Mouse (Mus musculus) stomach, postnatal 0 days (tissue): ENCODE measurements at regions not wholly inside any gene's neighbourhood (a gene's known extent, or its start where the extent isn't known, plus 50 kb on each side); places are given as distances from the start of the nearest gene placed in this dataset.
A peak's percentile ranks its signal among the peaks of the same experiment; 100 is the strongest.

Experiments used
- ATAC-seq: fragments of 200-750 bp; cut with Nextera tagmentation; 2 replicates; pipeline ENCODE4 v1.8.0; 2017; ENCODE audit not compliant: low FRiP score, low TSS enrichment
- DNase-seq: peaks from one replicate; pipeline ENCODE4 v3.0.0-alpha.2; 2016; ENCODE audit warnings: low spot score
- H3K27ac ChIP-seq: fragments of 300-500 bp; sonication (generic); replicated peaks from 2 replicates; pipeline ENCODE4 v1.5.1; 2014; ENCODE audit warnings: mild to moderate bottlenecking, control low read depth
- H3K27me3 ChIP-seq: fragments of 300-500 bp; sonication (generic); 2 replicates; pipeline ENCODE4 v1.6.1; 2014; ENCODE audit warnings: low read length; ENCODE audit not compliant: control insufficient read depth, insufficient read depth
- H3K36me3 ChIP-seq: fragments of 300-500 bp; sonication (generic); 2 replicates; pipeline ENCODE4 v1.6.1; 2014; ENCODE audit warnings: low read length, mixed read lengths; ENCODE audit not compliant: control insufficient read depth, insufficient read depth
- H3K4me1 ChIP-seq: fragments of 300-500 bp; sonication (generic); replicated peaks from 2 replicates; pipeline ENCODE4 v1.6.1; 2014; ENCODE audit warnings: antibody characterized with exemption; ENCODE audit not compliant: control insufficient read depth, insufficient read depth
- H3K4me2 ChIP-seq: fragments of 300-500 bp; sonication (generic); replicated peaks from 2 replicates; pipeline ENCODE4 v1.6.1; 2014; ENCODE audit warnings: low read depth, mild to moderate bottlenecking, control low read depth, moderate library complexity
- H3K4me3 ChIP-seq: fragments of 300-500 bp; sonication (generic); 2 replicates; pipeline ENCODE4 v1.5.1; 2014; ENCODE audit warnings: low read depth, low read length, control low read depth
- H3K9ac ChIP-seq: fragments of 300-500 bp; sonication (generic); 2 replicates; pipeline ENCODE4 v1.6.1; 2014; ENCODE audit warnings: mild to moderate bottlenecking, low read length, control low read depth, mixed read lengths
- H3K9me3 ChIP-seq: fragments of 300-500 bp; sonication (generic); 2 replicates; pipeline ENCODE4 v1.6.1; 2016; ENCODE audit warnings: low read length; ENCODE audit not compliant: control insufficient read depth
- CTCF ChIP-seq: IDR thresholded peaks from 2 replicates; pipeline ENCODE4 v1.5.1; 2016; ENCODE audit warnings: antibody characterized with exemption, low read depth, mild to moderate bottlenecking, moderate library complexity
- EP300 ChIP-seq: optimal IDR thresholded peaks from 2 replicates; pipeline ENCODE3; 2016; ENCODE audit warnings: antibody characterized with exemption
- WGBS: fragments of 180-500 bp; shearing (Covaris S2); extraction: QIAGEN DNeasy Blood & Tissue Kit; methylation state at CpG from one replicate; pipeline ENCODE4 v1.1.7; 2014; 5-methylcytosine and 5-hydroxymethylcytosine counted together

- no peaks in the 10 kb centered on the region for H3K4me1 ChIP-seq
- DNase-seq (no peak), ATAC-seq (no peak)
- H3K9ac ChIP-seq: no peak overlapping the region
- no peak overlapping the region for H3K4me2 ChIP-seq
- TF ChIP-seq CTCF (no peak), EP300 (no peak)
- H3K36me3 ChIP-seq: no peaks in the 10 kb centered on the region
- no peaks in the 10 kb centered on the region for H3K27me3 ChIP-seq
- no peak overlapping the region for H3K4me3 ChIP-seq
- WGBS: 58% methylated on average over 3 of the region's 3 CpGs
- no peak overlapping the region for H3K27ac ChIP-seq
- no peaks in the 10 kb centered on the region for H3K9me3 ChIP-seq
These were observed 114.4 kb downstream of the Sucnr1 start for GRCm38 (mm10) chr3:60196031-60196430.

DNA sequence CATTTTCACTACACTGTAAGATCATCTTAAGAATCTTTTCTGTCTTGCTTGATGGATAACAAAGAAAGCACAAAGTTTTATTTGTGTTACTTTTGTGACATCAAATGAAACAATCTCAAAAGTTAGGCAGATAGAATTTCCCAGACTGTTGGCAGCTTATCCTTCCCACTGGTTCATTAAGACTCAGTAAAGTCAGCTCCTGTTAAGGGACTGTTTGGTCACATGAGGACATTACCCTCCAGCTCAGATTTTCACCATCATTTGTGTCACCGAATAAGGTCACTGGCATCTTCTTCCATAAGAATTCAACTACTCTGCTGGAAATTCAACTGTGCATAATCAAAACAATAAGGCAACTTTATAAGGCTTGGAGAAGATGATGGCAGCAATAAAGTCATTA is 126.3 kb downstream of the Sucnr1 start:
- H3K27me3 ChIP-seq: no peaks in the 10 kb centered on the region
- TF ChIP-seq EP300 (no peak), CTCF (no peak)
- no peak overlapping the region for H3K4me2 ChIP-seq
- ATAC-seq (no peak), DNase-seq (no peak)
- no peak overlapping the region for H3K9ac ChIP-seq
- 88% methylated on average over 1 of the region's 1 CpGs for WGBS
- no peak overlapping the region for H3K27ac ChIP-seq
- H3K9me3 ChIP-seq: no peaks in the 10 kb centered on the region
- H3K4me3 ChIP-seq: no peak overlapping the region
- no peaks in the 10 kb centered on the region for H3K4me1 ChIP-seq
- no peaks in the 10 kb centered on the region for H3K36me3 ChIP-seq

DNA sequence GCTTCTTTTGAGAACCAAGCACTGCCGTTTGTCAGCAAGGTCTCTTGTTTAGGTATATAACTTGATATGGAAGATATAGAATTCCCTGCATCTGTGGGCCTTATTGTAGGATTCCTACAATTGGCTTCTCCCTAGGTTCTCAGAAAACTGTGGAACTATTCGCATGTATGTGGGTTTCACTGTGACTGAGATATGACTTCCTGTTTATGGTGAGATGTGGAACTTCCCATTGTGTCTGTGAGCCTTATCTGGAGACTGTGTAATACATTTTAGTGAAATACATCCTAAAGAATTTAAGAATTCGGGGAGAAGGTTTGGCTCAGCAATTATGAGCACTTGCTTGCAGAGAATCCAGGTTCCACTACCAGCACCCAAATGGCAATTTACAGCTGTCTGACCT is 137.3 kb downstream of the Sucnr1 start:
- Histone ChIP-seq H3K9me3 (no peaks in the 10 kb centered on the region), H3K4me3 (no peak overlapping the region), H3K27ac (no peak overlapping the region), H3K36me3 (no peaks in the 10 kb centered on the region), H3K4me2 (no peak overlapping the region), H3K27me3 (no peaks in the 10 kb centered on the region), H3K4me1 (no peaks in the 10 kb centered on the region), H3K9ac (no peak overlapping the region)
- ATAC-seq (no peak), DNase-seq (no peak)
- 65% methylated on average over 3 of the region's 3 CpGs for whole genome bisulfite sequencing
- TF ChIP-seq EP300 (no peak), CTCF (no peak)

DNA sequence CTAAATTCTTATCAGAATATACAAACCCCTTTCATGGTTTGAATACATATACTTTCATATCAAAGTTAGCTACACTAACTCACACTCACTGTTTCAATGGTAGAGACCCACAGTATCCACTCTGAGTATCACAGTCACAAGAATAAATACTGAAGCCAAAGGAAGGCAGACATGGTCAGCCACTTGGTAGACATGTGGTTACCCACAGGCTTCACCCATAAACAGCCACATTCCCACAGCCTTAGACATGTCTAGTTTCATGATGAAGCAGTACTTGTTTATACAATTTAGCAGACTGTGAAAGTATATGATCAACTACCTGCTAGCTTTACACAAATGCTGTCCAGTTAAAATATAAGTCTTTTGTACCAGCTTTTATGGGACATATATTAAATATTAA is 159.0 kb downstream of the Sucnr1 start:
- H3K9ac ChIP-seq: no peak overlapping the region
- no peak overlapping the region for H3K4me3 ChIP-seq
- no peaks in the 10 kb centered on the region for H3K9me3 ChIP-seq
- H3K27ac ChIP-seq: no peak overlapping the region
- TF ChIP-seq EP300: no peak
- TF ChIP-seq CTCF: no peak
- ATAC-seq (no peak), DNase-seq (no peak)
- H3K4me2 ChIP-seq: no peak overlapping the region
- H3K27me3 ChIP-seq: no peaks in the 10 kb centered on the region
- no peaks in the 10 kb centered on the region for H3K36me3 ChIP-seq
- H3K4me1 ChIP-seq: no peaks in the 10 kb centered on the region

DNA sequence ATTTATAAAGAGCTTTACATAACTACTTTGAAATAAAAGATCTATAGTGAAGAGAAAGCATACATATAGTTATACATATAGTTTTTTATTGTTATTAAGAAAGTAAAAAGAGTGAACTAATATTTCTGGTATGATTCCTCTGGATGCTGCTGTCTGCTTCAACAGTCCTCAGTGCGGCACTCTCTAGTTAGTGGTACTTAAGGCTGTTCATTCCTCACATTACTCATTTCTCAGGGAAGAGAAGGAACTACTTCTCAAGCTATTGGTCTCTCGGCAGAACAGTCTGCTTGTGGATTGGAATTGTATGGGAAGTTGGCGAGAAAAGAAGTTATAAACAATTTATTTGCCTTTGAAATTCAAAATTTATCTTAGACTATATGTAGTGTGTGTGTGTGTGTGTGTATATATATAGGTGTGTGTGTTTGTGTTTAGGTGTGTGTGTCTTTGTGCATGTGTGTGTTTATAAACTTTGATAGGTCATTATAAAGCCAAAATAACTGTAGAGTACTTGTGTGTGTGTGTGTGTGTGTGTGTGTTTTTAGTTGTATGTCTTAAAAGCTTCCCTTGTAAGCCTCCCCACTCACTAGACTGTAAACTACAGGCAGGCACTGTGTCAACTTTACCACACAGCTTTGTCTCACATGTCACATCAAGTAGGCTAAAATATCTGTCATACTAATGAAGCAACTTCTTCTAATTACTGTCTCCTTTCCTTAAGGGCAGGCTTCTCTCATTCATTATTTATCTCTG is 185.2 kb downstream of the Sucnr1 start:
- no peaks in the 10 kb centered on the region for H3K27me3 ChIP-seq
- H3K9me3 ChIP-seq: no peaks in the 10 kb centered on the region
- H3K4me1 ChIP-seq: no peaks in the 10 kb centered on the region
- no peak overlapping the region for H3K9ac ChIP-seq
- 46% methylated on average over 3 of the region's 3 CpGs for WGBS
- no peak for DNase-seq
- TF ChIP-seq EP300 (no peak), CTCF (no peak)
- no peak overlapping the region for H3K4me3 ChIP-seq
- ATAC-seq: 0 out of 2 replicates have a peak, but pooled peaks have one; percentile 12
- H3K4me2 ChIP-seq: no peak overlapping the region
- no peak overlapping the region for H3K27ac ChIP-seq
- no peaks in the 10 kb centered on the region for H3K36me3 ChIP-seq

GRCm38 (mm10) chr3:60267416-60268174 is 185.9 kb downstream of the Sucnr1 start:
- Histone ChIP-seq H3K4me2 (no peak overlapping the region), H3K36me3 (no peaks in the 10 kb centered on the region), H3K27me3 (no peaks in the 10 kb centered on the region), H3K4me3 (no peak overlapping the region), H3K9me3 (no peaks in the 10 kb centered on the region), H3K4me1 (no peaks in the 10 kb centered on the region), H3K9ac (no peak overlapping the region), H3K27ac (no peak overlapping the region)
- DNase-seq (no peak), ATAC-seq (peak; percentile 77)
- no peak for TF ChIP-seq EP300
- no peak for TF ChIP-seq CTCF
